Mouse (Mus musculus): Measurements from ENCODE around the gene Cfc1. TPM values are rescaled to one million over a fixed set of nuclear protein-coding genes. Genes with fewer than 3 reads are reported as not detected.

Cfc1 gene
- total and polyA plus RNA-seq, 2 experiments from 2014 or later: 0.36 to 1.2 TPM

GRCm38 (mm10) chr1:34571431-34571830 lies 36.0 kb downstream of the Cfc1 start:
- no peak for ATAC-seq
- no peak overlapping the region for H3K9ac ChIP-seq (replicated peaks; ENCODE audit: low read length)

GRCm38 (mm10) chr1:34573221-34573620 lies 37.8 kb downstream of the Cfc1 start:
- TF ChIP-seq CTCF (IDR thresholded peaks at IDR 0.05; ENCODE audit: low read depth): no peak
- ATAC-seq: no peak

More at GRCm38 (mm10) chr1:34571431-34571830, 36.0 kb downstream of the Cfc1 start:
- H3K4me2 ChIP-seq (ENCODE audit: low read depth, low read length): no peak overlapping the region
- no peak for TF ChIP-seq CTCF (IDR thresholded peaks at IDR 0.05; ENCODE audit: low read depth)
- DNase-seq (ENCODE audit: low spot score): no peak
- H3K9me3 ChIP-seq (ENCODE audit: low read length): no peaks in the 10 kb centered on the region
- WGBS: 65% methylated on average over 6 of the region's 6 CpGs
- no peaks in the 10 kb centered on the region for H3K4me1 ChIP-seq (ENCODE audit: insufficient read depth, low read length)
- no peak overlapping the region for H3K27ac ChIP-seq
- no peak overlapping the region for H3K4me3 ChIP-seq (ENCODE audit: low read length)
- no peaks in the 10 kb centered on the region for H3K36me3 ChIP-seq (ENCODE audit: insufficient read depth, low read length)
- H3K27me3 ChIP-seq (ENCODE audit: insufficient read depth, low read length): no peaks in the 10 kb centered on the region

GRCm38 (mm10) chr1:34578851-34579781 lies 43.7 kb downstream of the Cfc1 start, which contains the start of gene Amer3:
TSS of gene Amer3 (plus strand) at chr1:34579657.
- Histone ChIP-seq H3K36me3 (ENCODE audit: insufficient read depth, low read length) (no peaks in the 10 kb centered on the region), H3K4me1 (ENCODE audit: insufficient read depth, low read length) (peaks cover 12% of the 10 kb centered on the region), H3K27me3 (ENCODE audit: insufficient read depth, low read length) (no peaks in the 10 kb centered on the region; the same call in 1 of the 2 replicates), H3K4me3 (ENCODE audit: low read length) (peak within 1 kb of the TSS; percentile 52), H3K4me2 (ENCODE audit: low read depth, low read length) (peak within 1 kb of the TSS; percentile 75), H3K9me3 (ENCODE audit: low read length) (no peaks in the 10 kb centered on the region), H3K27ac (peak within 1 kb of the TSS; percentile 89), H3K9ac (replicated peaks; ENCODE audit: low read length) (peak within 1 kb of the TSS; percentile 62)
- under 1% methylated on average over 52 of the region's 53 CpGs for WGBS
- ATAC-seq: peak; percentile 89
- TF ChIP-seq CTCF (IDR thresholded peaks at IDR 0.05; ENCODE audit: low read depth): no peak
- peak; percentile 92 for DNase-seq (ENCODE audit: low spot score)

More at GRCm38 (mm10) chr1:34573221-34573620, 37.8 kb downstream of the Cfc1 start:
- Histone ChIP-seq H3K9me3 (ENCODE audit: low read length) (no peaks in the 10 kb centered on the region), H3K4me2 (ENCODE audit: low read depth, low read length) (no peak overlapping the region), H3K36me3 (ENCODE audit: insufficient read depth, low read length) (no peaks in the 10 kb centered on the region), H3K27ac (no peak overlapping the region), H3K27me3 (ENCODE audit: insufficient read depth, low read length) (no peaks in the 10 kb centered on the region), H3K4me1 (ENCODE audit: insufficient read depth, low read length) (no peaks in the 10 kb centered on the region), H3K4me3 (ENCODE audit: low read length) (no peak overlapping the region), H3K9ac (replicated peaks; ENCODE audit: low read length) (no peak overlapping the region)
- DNase-seq (ENCODE audit: low spot score): no peak
- WGBS: 82% methylated on average over 6 of the region's 6 CpGs

- Histone ChIP-seq H3K36me3 (ENCODE audit: insufficient read depth, low read length) (no peaks in the 10 kb centered on the region), H3K27ac (peak overlapping the region; percentile 89), H3K9me3 (ENCODE audit: low read length) (no peaks in the 10 kb centered on the region), H3K4me3 (ENCODE audit: low read length) (peak overlapping the region; percentile 52), H3K4me1 (ENCODE audit: insufficient read depth, low read length) (peaks cover 18% of the 10 kb centered on the region), H3K9ac (replicated peaks; ENCODE audit: low read length) (peak overlapping the region; percentile 62), H3K27me3 (ENCODE audit: insufficient read depth, low read length) (no peaks in the 10 kb centered on the region; the same call in 1 of the 2 replicates), H3K4me2 (ENCODE audit: low read depth, low read length) (peak overlapping the region; percentile 75)
- peak; percentile 49 for DNase-seq (ENCODE audit: low spot score)
- ATAC-seq: peak; percentile 11
- TF ChIP-seq CTCF (IDR thresholded peaks at IDR 0.05; ENCODE audit: low read depth): peak; percentile 26; the same call in 1 of the 2 replicates
- WGBS: 1% methylated on average over 18 of the region's 18 CpGs
Observed at GRCm38 (mm10) chr1:34579782-34580356, 44.4 kb downstream of the Cfc1 start.

- Histone ChIP-seq H3K36me3 (ENCODE audit: insufficient read depth, low read length) (no peaks in the 10 kb centered on the region), H3K4me3 (ENCODE audit: low read length) (no peak overlapping the region), H3K27ac (no peak overlapping the region), H3K4me1 (ENCODE audit: insufficient read depth, low read length) (peaks cover 18% of the 10 kb centered on the region), H3K27me3 (ENCODE audit: insufficient read depth, low read length) (no peaks in the 10 kb centered on the region; the same call in 1 of the 2 replicates), H3K9ac (replicated peaks; ENCODE audit: low read length) (no peak overlapping the region), H3K9me3 (ENCODE audit: low read length) (no peaks in the 10 kb centered on the region), H3K4me2 (ENCODE audit: low read depth, low read length) (peak overlapping the region; percentile 30)
- no peak for DNase-seq (ENCODE audit: low spot score)
- no peak for ATAC-seq
- TF ChIP-seq CTCF (IDR thresholded peaks at IDR 0.05; ENCODE audit: low read depth): no peak
- WGBS: 66% methylated on average over 6 of the region's 6 CpGs
Observed at GRCm38 (mm10) chr1:34582218-34582617, 46.8 kb downstream of the Cfc1 start.

GRCm38 (mm10) chr1:34583821-34584263 lies 48.4 kb downstream of the Cfc1 start:
- peak; percentile 77 for TF ChIP-seq CTCF (IDR thresholded peaks at IDR 0.05; ENCODE audit: low read depth)
- Histone ChIP-seq H3K4me3 (ENCODE audit: low read length) (no peak overlapping the region), H3K36me3 (ENCODE audit: insufficient read depth, low read length) (peaks cover 11% of the 10 kb centered on the region; the same call in 1 of the 2 replicates), H3K4me2 (ENCODE audit: low read depth, low read length) (no peak overlapping the region), H3K27ac (peak overlapping the region; percentile 32; the same call in 1 of the 2 replicates), H3K27me3 (ENCODE audit: insufficient read depth, low read length) (no peaks in the 10 kb centered on the region; the same call in 1 of the 2 replicates), H3K9ac (replicated peaks; ENCODE audit: low read length) (no peak overlapping the region), H3K4me1 (ENCODE audit: insufficient read depth, low read length) (peaks cover 18% of the 10 kb centered on the region), H3K9me3 (ENCODE audit: low read length) (no peaks in the 10 kb centered on the region)
- peak; percentile 94 for DNase-seq (ENCODE audit: low spot score)
- WGBS: 7% methylated on average over 4 of the region's 4 CpGs
- ATAC-seq: peak; percentile 84

Data from hindbrain, postnatal 0 days (tissue).